Mouse (Mus musculus) gastrocnemius, postnatal 4 days (tissue): ENCODE measurements around the gene Dchs1. TPM values are rescaled to one million over a fixed set of nuclear protein-coding genes. Genes with fewer than 3 reads are reported as not detected.
A peak's percentile ranks its signal among the peaks of the same experiment; 100 is the strongest.
"Not testable (repeated sequence)": the region's sequence is repeated elsewhere in the genome, so short reads cannot be mapped to it uniquely, and the experiment has no call there.

ENCODE experiments used
- DNase-seq, 2 experiments: peaks; one replicate each; pipeline ENCODE4 v3.0.0; 2021 to 2022; ENCODE audit warnings: low spot score in 2 of 2, mixed read lengths in 2 of 2
- total RNA-seq, 2 experiments: library from RNA; stranded (reverse); gene quantifications; 2 replicates each; pipeline ENCODE4 v1.2.3; 2021

The Dchs1 gene
- total RNA-seq, 2 experiments from 2014 or later = 40.9 to 42.5 TPM

GRCm38 (mm10) chr7:105743926-105744590 is 43.4 kb downstream of the Dchs1 start, which contains the start of gene Taf10:
Gene Taf10, minus strand, starts transcription at chr7:105744361.
- peak; percentile 67 to 85 for DNase-seq

- DNase-seq = not testable (repeated sequence)
These were observed 44.1 kb downstream of the Dchs1 start for GRCm38 (mm10) chr7:105743246-105743925.

GRCm38 (mm10) chr7:105742539-105743215 is 44.8 kb downstream of the Dchs1 start:
- not testable (repeated sequence) for DNase-seq

GRCm38 (mm10) chr7:105741978-105742377 is 45.5 kb downstream of the Dchs1 start:
- DNase-seq = no peak

- DNase-seq = no peak
These were observed 46.6 kb downstream of the Dchs1 start for GRCm38 (mm10) chr7:105740851-105741250.

GRCm38 (mm10) chr7:105740089-105740795 is 47.2 kb downstream of the Dchs1 start:
- DNase-seq = no peak

- DNase-seq = peak in 1 of 2 experiments; percentile 65
These were observed 48.5 kb downstream of the Dchs1 start for GRCm38 (mm10) chr7:105738948-105739347.

- no peak for DNase-seq
These were observed 49.2 kb downstream of the Dchs1 start for GRCm38 (mm10) chr7:105738286-105738685.

GRCm38 (mm10) chr7:105737648-105738047 is 49.8 kb downstream of the Dchs1 start:
- no peak for DNase-seq

- DNase-seq = peak in 1 of 2 experiments; percentile 50
These were observed 50.4 kb downstream of the Dchs1 start, which contains the start of gene Rrp8 for GRCm38 (mm10) chr7:105736911-105737521. Gene Rrp8, minus strand, starts transcription at chr7:105737385.

GRCm38 (mm10) chr7:105736264-105736901 is 51.1 kb downstream of the Dchs1 start, which contains the start of gene Ilk:
Gene Ilk, plus strand, starts transcription at chr7:105736592.
- peak; percentile 84 to 91 for DNase-seq

- not testable (repeated sequence) for DNase-seq
These were observed 52.0 kb downstream of the Dchs1 start for GRCm38 (mm10) chr7:105735464-105735863.

GRCm38 (mm10) chr7:105734826-105735225 is 52.6 kb downstream of the Dchs1 start:
- DNase-seq = no peak

- DNase-seq = no peak
These were observed 53.6 kb downstream of the Dchs1 start for GRCm38 (mm10) chr7:105733836-105734235.

GRCm38 (mm10) chr7:105728701-105729428 is 58.6 kb downstream of the Dchs1 start:
- no peak for DNase-seq

GRCm38 (mm10) chr7:105726980-105727325 is 60.5 kb downstream of the Dchs1 start:
- DNase-seq = no peak

GRCm38 (mm10) chr7:105726144-105726979 is 61.1 kb downstream of the Dchs1 start:
- no peak for DNase-seq

GRCm38 (mm10) chr7:105721916-105722315 is 65.5 kb downstream of the Dchs1 start:
- DNase-seq = no peak

- DNase-seq = no peak
These were observed 72.1 kb downstream of the Dchs1 start for GRCm38 (mm10) chr7:105715366-105715765.
